Mouse (Mus musculus) thymus, adult 2 months (tissue): ENCODE measurements around the gene Ccdc155. TPM values are rescaled to one million over a fixed set of nuclear protein-coding genes. Genes with fewer than 3 reads are reported as not detected.

Source experiments
- DNase-seq: peaks from one replicate; pipeline ENCODE4 v3.0.0; 2021
- H3K27ac ChIP-seq: fragments of 200-500 bp; 2 replicates; pipeline ENCODE4 v1.5.1; 2012; ENCODE audit warnings: low read length, control low read depth; ENCODE audit not compliant: control insufficient read depth, insufficient read depth
- H3K27me3 ChIP-seq: fragments of 200-500 bp; 2 replicates; pipeline ENCODE4 v1.6.1; 2012; ENCODE audit warnings: mild to moderate bottlenecking, low read length, moderate library complexity, mixed read lengths; ENCODE audit not compliant: control insufficient read depth, insufficient read depth
- H3K36me3 ChIP-seq: fragments of 200-500 bp; 2 replicates; pipeline ENCODE4 v1.6.1; 2012; ENCODE audit warnings: mild to moderate bottlenecking, low read length, moderate library complexity; ENCODE audit not compliant: control insufficient read depth, insufficient read depth
- H3K4me1 ChIP-seq: fragments of 200-500 bp; replicated peaks from 2 replicates; pipeline ENCODE4 v1.6.1; 2012; ENCODE audit warnings: low read length; ENCODE audit not compliant: control insufficient read depth, insufficient read depth
- H3K4me3 ChIP-seq: fragments of 200-500 bp; 2 replicates; pipeline ENCODE4 v1.5.1; 2012; ENCODE audit warnings: mild to moderate bottlenecking, low read length, control low read depth, moderate library complexity; ENCODE audit not compliant: control insufficient read depth, insufficient read depth
- CTCF ChIP-seq: fragments of 200-500 bp; IDR thresholded peaks from 2 replicates; pipeline ENCODE4 v1.5.1; 2012; ENCODE audit warnings: mild to moderate bottlenecking, control low read depth, low read length, moderate library complexity, borderline replicate concordance; ENCODE audit not compliant: control insufficient read depth, poor library complexity, insufficient read depth; ENCODE audit errors: extremely low read depth
- POLR2A ChIP-seq: fragments of 200-500 bp; IDR thresholded peaks from 2 replicates; pipeline ENCODE4 v1.6.1; 2012; ENCODE audit warnings: mild to moderate bottlenecking, low read length, control low read depth, moderate library complexity; ENCODE audit not compliant: control insufficient read depth, poor library complexity, insufficient read depth; ENCODE audit errors: extremely low read depth
- WGBS: fragments of 180-500 bp; shearing (Covaris S2); methylation state at CpG from one replicate; pipeline ENCODE4 v1.1.7; 2018; 5-methylcytosine and 5-hydroxymethylcytosine counted together
- polyA plus RNA-seq: library from polyadenylated mRNA; depleted of rRNA; stranded (reverse); fragments of >200 nt; gene quantifications from 2 replicates; pipeline ENCODE4 v1.2.3, GENCODE M21; 2012

Ccdc155 gene
- polyA plus RNA-seq, 1 experiment: 0.32 TPM

DNA sequence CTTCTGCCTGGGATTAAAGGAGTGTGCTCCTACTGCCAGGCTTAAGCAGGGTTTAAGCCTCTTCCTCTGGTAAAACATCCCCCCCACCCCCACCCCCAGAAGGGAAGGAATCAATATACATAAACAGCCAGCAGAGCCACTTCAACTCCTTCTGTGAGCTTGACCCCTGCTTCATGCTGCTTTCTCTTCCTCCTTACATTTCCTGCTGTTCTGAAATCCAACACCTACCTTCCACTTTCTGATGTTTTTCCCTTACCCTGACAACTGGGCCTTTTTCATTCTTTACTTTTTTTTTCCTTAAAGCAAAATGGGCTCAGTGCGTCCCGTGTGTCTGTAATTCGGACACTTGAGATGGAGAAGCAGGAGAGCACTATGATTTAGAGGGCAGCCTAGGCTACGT is 54.4 kb downstream of the Ccdc155 start:
- TF ChIP-seq CTCF (no peak), POLR2A (no peak)
- DNase-seq: no peak
- Histone ChIP-seq H3K4me1 (peaks cover 7% of the 10 kb centered on the region), H3K4me3 (no peak overlapping the region), H3K27me3 (no peaks in the 10 kb centered on the region), H3K27ac (no peak overlapping the region), H3K36me3 (no peaks in the 10 kb centered on the region)
- 92% methylated on average over 4 of the region's 4 CpGs for WGBS

DNA sequence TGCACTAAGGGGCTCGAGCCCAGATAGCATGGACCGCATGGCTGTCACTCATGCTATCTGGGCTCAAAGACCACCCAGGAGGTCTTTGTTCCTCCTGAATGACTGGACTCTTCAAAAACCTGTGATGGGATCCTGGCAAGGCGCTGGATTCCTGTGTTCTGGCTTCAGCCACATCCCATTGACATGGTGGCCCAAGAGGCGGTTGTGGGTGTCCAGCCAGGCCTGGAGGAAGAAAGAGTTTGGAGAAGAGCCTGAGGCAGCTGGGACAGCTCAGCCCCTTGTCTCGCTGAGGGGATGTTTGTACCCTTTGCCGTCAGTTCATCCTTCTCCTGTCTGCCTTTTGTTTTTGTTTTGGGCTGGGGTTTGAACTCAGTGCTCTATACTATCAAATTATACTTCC is 55.1 kb downstream of the Ccdc155 start:
- no peak for DNase-seq
- H3K4me1 ChIP-seq: peaks cover 3% of the 10 kb centered on the region
- no peaks in the 10 kb centered on the region for H3K36me3 ChIP-seq
- 93% methylated on average over 6 of the region's 6 CpGs for WGBS
- H3K4me3 ChIP-seq: no peak overlapping the region
- H3K27ac ChIP-seq: no peak overlapping the region
- no peak for TF ChIP-seq CTCF
- no peak for TF ChIP-seq POLR2A
- no peaks in the 10 kb centered on the region for H3K27me3 ChIP-seq

DNA sequence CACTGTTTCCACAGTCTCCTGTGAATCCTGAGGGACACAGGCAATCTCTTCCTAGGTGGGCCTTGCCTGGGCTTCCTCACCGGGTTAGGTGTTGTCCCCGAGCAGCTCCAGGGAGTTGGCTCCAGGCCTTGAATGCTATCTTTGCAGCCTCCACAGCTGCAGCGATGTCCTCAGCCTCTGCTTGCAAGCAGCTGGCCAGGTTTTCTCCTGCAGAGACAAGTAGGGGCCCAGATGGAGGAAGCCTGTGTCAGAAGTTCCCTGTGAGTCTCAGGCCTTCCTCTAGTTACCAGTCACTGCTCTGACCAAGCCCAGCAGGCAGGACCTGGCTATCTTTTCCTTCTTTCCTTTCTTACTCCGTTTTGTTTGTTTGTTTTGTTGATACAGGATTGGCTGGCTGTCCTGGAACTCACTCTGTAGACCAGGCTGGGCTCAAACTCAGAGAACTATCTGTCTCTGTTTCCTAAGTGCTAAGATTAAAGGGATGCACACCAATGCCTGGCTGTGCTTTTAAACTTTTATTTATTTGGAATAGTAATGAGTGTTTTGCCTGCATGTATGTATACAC is 56.1 kb downstream of the Ccdc155 start:
- Histone ChIP-seq H3K27me3 (no peaks in the 10 kb centered on the region), H3K27ac (no peak overlapping the region), H3K36me3 (no peaks in the 10 kb centered on the region), H3K4me1 (peaks cover 1% of the 10 kb centered on the region), H3K4me3 (no peak overlapping the region)
- DNase-seq: no peak
- 84% methylated on average over 4 of the region's 4 CpGs for WGBS
- no peak for TF ChIP-seq CTCF
- TF ChIP-seq POLR2A: no peak

DNA sequence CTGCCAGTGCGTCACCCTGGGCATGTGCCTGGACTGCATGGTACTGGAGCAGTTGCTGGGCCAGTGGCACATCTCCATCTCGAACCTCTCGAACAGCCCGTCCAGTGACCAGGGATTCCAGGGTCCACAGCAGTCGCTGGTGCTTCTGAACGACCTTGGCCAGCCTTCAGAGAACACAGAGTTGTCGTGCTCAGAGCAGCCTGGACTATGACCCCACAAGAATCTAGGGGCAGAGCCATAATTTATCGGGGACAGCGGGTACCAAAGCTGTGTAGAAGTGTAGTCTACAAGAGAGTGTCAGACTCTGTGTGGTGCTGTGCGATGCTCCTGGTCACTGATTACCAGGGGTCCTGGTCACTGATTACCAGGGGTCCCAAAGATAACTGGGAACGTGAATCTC is 56.8 kb downstream of the Ccdc155 start:
- no peaks in the 10 kb centered on the region for H3K27me3 ChIP-seq
- no peak for TF ChIP-seq CTCF
- no peak for TF ChIP-seq POLR2A
- H3K27ac ChIP-seq: no peak overlapping the region
- H3K36me3 ChIP-seq: no peaks in the 10 kb centered on the region
- peaks cover 2% of the 10 kb centered on the region for H3K4me1 ChIP-seq
- 99% methylated on average over 11 of the region's 11 CpGs for WGBS
- no peak for DNase-seq
- no peak overlapping the region for H3K4me3 ChIP-seq

DNA sequence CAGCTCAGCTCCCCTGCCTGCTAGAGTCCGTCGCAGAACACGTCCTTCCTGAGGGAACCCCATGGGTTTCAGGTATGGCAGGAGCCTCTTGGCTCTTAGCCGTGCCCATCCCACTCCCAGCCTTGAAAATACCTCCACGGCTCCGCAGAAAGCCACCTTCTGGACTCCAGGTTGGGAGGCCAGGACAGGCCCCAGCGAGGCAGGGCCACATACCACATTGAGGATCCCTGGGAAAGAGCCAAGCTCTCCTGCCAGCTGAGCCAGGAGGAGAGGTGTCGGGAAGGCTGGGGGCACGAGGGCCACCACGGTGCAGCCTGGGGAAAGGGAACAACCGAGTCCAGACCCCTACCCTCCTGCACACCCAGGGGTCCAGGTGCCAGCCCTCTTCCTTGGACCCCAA is 57.4 kb downstream of the Ccdc155 start:
- WGBS: 97% methylated on average over 11 of the region's 11 CpGs
- Histone ChIP-seq H3K27ac (no peak overlapping the region), H3K4me1 (peaks cover 8% of the 10 kb centered on the region), H3K36me3 (no peaks in the 10 kb centered on the region), H3K27me3 (no peaks in the 10 kb centered on the region), H3K4me3 (no peak overlapping the region)
- no peak for DNase-seq
- no peak for TF ChIP-seq POLR2A
- no peak for TF ChIP-seq CTCF

DNA sequence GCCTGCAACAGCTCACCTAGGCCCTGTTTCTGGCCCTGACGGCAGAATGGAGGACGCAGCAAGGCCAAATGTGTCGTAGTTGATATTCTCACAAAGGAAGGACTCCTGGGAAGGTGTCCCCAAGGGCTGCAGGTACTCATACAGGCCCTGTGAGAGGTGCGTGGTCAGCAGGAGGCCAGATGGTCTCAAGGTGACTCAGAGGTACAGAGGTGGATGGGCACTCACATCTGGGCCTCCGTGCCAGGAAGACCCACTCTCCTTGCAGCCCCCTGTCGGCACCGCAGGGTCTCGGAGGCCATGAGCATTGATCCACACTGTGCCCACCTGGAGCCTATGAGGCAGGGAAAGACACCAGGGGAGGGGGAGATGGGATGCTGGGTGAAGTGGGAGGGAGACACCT is 59.2 kb downstream of the Ccdc155 start:
- H3K27ac ChIP-seq: no peak overlapping the region
- TF ChIP-seq POLR2A (no peak), CTCF (no peak)
- no peaks in the 10 kb centered on the region for H3K36me3 ChIP-seq
- H3K4me3 ChIP-seq: no peak overlapping the region
- H3K4me1 ChIP-seq: peaks cover 22% of the 10 kb centered on the region
- WGBS: 99% methylated on average over 8 of the region's 8 CpGs
- H3K27me3 ChIP-seq: no peaks in the 10 kb centered on the region
- DNase-seq: no peak
